Mouse (Mus musculus) testis, adult 2 months (tissue): ENCODE measurements around the gene Cngb1.

Experiments
- CTCF ChIP-seq: fragments of 200-500 bp; IDR thresholded peaks from 2 replicates; pipeline ENCODE4 v1.5.1; 2012; ENCODE audit warnings: low read depth, mild to moderate bottlenecking, inconsistent platforms, low read length, moderate library complexity; ENCODE audit not compliant: control insufficient read depth, insufficient read depth, insufficient replicate concordance
- POLR2A ChIP-seq: fragments of 200-500 bp; IDR thresholded peaks from 2 replicates; pipeline ENCODE4 v1.6.1; 2012; ENCODE audit warnings: low read depth, mild to moderate bottlenecking, inconsistent platforms, low read length, moderate library complexity; ENCODE audit not compliant: control insufficient read depth

DNA sequence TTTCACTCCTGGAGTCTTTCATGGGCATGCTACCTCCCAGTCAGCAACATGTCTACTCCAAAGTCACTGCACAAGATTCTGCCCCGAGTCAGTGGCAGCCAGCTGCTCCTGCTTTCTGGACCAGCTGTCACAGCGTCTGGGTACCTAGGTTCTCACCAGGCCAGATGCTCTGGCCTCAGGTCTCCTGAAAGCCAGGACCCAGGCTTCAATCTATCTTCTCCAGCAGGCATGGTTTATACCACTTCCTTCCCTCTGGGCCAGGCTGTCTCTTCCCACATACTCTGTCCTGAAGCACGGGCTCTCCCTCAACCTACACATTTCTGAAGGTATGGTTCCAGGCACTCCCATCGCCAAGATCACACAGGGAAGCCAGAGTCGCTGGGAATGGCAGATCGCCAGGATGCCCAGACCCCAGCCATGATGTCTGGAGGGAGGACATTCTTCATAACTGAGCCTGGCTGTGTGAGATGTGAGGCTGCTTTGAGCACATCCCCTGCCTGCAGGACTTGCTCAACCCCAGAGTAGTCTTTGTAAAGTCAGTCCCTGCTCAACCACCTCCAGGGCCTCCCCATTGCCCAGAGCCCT is 17.2 kb downstream of the Cngb1 start:
- TF ChIP-seq POLR2A (no peak), CTCF (no peak)
